Mouse (Mus musculus): ENCODE results near the gene Gck.

Gene Gck

DNA sequence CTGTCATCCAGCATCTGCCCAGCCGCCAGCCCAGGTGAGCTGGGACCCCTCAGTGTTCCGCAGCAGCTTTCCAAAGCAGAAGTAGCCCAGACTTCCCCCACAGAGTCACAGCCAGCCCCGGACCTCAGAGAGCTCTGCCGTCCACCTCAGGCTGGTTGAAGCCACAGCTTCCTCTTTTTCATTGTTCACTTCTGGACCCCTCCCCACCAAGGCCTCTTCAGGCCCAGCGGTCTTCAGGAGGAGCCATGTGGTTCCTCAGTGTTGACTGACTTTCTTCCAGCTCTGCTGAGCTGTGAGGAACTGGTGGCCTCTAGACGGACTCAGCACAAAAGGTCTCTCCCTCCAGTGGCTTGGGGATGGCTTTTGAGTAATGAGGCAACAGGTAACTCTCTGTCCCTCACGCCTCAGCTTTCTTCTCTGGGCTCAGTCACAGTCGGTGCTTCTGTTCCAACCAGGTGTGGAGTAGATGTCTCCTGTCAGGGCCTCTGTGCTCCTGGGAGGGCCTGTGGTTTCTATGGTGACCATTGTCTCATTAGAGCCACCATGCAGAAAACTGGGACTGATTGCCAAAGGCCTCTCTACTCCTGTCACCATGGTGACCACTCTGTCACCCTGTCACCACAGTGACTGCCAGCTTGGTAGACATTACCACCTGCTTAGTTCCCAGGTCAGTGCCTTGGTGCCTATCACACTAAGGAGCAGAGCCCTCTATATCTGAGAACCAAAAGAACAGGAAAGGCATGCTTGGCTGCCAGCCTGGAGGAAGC is at the start of gene Gck:
Gck (minus strand) TSS at position 496 of the 767 bp plus-strand sequence.
- no peak for DNase-seq (ENCODE audit: inconsistent ontology term)

DNA sequence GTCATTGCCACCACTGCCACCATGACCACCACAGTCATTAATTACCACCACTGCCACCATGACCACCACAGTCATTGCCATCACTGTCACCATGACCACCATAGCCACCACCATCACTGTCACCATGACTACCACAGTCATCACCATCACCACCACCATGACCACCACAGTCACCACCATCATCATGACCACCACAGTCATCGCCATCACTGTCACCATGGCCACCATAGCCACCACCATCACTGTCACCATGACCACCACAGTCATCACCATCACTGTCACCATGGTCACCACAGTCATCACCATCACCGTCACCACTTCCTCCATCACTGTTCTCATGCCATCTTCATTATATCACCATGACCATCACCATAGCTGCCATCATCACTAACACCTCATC is 48.6 kb upstream of the Gck start:
- no peak for DNase-seq (ENCODE audit: inconsistent ontology term)

DNA sequence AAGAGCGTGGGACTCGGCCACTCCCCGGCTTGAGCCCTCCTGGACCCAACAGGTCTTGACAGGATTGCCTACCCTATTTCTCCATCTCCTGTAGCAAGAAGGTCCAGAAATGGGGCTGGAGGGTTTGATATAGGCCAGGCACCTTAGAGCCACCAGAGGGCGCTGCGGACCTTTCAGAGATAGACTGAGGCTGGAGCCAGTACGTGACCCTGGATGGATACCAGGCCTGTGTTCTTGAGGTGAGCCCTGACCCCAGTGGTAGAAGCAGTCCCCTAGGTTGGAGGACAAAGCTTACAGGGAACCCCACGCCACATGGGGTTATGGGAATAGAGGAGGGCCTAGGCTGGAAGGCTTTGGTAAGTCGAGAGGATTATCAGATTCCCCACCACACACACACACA is 46.1 kb upstream of the Gck start:
- DNase-seq (ENCODE audit: inconsistent ontology term) = peak; percentile 74

DNA sequence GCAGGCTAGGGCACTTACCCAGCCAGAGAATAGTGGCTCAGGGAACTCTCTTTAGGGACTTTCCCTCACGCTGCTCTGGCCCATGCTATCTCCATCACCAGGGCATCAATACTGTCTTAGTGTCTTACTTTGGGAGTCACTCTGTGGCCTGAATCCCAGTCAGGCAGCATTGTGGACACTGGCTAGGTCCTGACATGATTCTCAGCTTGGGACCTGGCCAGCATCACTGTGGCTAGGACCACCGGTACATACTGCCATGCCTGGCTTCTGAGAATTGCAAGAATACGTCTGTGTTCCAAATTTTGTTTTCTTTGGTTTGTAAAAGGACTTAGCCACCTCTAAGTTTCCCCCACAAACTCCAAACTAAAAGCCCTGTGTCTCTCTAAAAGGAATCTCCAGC is 45.0 kb upstream of the Gck start:
- no peak for DNase-seq (ENCODE audit: inconsistent ontology term)

DNA sequence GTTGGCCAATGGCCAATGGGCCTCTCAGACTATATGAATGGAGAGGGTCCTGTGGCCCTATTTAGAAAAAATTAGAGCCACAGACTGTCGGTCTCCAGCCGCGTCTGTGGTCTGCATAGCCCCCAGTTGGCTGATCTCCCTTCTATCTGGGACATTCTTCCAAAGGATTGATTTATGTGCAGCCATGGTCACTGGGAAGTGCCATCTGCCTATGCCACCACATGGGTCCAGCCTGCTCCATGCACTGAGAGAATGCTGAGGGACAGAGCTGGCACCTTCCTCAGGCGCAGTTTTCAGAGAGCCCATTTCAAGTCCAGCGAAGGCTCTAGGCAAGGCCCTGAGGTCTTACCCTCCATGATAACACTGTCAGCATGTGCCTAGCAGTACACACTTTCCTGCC is 44.3 kb upstream of the Gck start:
- DNase-seq (ENCODE audit: inconsistent ontology term) = no peak

DNA sequence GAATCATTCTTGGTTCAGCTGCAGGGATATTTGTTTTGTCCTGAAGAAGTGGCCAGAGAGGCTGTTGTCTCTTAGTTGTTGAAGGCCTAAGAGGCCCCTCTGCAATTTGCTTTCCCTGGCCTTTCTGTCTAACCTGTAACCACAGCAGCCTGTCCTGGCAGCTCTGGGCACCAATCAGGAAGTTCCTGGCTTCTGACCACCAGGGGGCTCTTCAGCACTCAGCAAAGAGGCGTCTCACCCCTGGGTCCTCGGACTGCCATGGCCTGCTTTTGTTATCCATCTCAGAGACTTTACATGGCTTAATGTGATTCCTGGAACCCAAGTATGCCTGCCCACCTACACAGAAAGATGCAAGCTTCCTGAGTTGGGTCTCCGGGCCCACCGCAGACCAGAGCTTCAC is 41.0 kb upstream of the Gck start:
- DNase-seq (ENCODE audit: inconsistent ontology term) = peak; percentile 39

DNA sequence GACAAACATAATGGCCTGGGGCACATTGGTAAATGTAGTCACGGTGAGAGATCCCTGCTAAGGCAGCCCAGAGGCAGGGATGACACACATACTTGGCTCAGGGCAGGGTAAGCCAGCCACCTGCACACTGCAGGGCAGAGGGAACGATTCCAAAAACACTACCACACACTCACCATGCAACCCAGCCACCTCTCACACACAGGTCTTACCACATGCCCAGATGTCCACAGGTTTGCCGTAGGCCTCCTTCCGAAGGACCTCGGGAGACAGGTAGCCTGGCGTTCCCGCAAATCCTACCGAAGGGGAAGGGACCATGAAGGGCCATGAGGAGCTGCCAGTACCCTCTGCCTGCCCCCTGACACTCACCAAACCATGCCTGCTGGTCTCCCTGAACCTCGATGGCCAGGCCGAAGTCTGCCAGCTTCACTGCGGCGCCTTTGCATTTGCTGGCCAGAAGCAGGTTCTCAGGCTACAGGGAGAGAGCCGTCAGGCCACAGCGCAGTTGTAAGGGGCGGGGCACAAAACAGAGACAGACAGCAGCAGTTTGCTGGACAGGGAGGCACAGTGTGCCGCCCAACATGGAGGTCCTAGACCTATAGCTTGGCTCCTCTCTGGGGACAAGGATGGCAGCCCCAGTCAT is 40.2 kb upstream of the Gck start:
- no peak for DNase-seq (ENCODE audit: inconsistent ontology term)

DNA sequence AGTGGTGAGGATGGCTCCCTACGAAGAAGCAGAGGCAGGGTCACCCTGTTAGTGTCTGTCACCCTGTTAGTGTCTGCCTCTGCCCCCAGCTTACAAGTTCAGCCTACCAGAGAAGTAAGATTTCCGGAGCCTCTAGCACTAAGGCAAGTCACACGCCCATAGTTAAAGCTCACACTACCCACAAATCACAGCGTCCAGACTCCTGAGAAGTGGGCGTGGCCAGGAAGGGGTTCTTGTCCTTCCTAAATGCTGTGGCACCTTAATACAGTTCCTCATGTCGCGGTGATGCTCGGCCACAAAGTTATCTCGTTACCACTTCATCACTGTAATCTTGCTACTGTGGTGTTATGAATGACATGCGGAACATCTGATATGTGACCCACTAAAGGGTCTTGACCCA is 38.2 kb upstream of the Gck start:
- no peak for DNase-seq (ENCODE audit: inconsistent ontology term)

DNA sequence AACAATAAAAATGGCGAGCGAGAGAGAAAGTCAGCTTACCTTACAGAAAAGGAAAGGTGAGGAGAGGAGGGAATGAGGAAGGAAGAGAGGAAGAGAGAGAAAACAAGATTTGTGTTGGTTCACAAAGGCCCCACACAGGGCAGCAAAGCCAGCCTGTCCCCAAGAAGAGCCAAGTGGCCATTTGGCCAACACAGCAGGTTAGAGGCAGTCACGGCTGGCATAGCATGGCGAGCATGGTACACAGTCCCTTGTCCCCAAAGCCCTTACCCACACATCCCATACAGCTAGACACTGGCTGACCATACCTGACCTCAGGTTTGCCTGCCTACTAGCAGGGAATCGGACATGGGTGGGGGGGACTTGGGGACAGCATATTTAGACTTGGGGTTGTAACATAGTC is 33.7 kb upstream of the Gck start:
- DNase-seq (ENCODE audit: inconsistent ontology term) = no peak

DNA sequence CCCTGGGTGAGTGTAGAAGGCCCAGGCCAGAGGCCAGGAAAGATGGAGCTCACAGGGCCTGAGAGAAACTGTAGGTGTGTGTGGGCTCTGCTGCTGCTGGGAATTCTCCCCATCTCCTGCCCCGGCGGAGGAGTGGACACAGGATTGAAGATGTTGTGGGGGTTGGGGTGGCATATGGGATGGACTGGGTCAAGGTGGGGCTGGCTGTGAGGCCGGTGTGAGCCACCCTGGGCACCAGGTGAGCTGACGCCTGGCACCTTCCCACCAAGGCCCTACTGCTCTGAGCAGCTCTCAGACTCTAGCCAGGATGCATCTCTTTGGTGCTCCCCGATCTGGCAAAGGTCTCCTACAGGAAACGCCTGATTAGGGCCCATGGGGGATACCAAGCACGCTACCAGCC is 31.4 kb upstream of the Gck start:
- no peak for DNase-seq (ENCODE audit: inconsistent ontology term)

DNA sequence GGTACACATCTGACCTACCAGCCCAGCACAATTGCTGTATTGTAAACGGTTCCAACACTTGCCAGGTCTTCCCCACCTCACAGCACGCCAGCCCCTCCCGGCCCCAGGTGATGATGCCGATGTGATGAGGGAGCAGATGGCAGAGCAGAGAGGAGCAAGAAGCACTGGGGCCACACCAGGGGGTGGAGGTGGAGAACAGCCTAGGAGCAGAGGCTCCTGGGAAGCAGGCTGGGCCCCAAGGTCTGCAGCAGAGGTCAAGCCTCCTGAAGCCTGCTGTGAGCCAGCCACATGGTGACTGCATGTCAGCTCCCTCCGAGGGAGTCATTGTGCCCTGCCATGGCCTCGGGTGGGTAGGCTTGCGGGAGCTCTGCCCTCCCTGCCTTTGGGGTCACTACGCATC is 30.7 kb upstream of the Gck start:
- no peak for DNase-seq (ENCODE audit: inconsistent ontology term)

DNA sequence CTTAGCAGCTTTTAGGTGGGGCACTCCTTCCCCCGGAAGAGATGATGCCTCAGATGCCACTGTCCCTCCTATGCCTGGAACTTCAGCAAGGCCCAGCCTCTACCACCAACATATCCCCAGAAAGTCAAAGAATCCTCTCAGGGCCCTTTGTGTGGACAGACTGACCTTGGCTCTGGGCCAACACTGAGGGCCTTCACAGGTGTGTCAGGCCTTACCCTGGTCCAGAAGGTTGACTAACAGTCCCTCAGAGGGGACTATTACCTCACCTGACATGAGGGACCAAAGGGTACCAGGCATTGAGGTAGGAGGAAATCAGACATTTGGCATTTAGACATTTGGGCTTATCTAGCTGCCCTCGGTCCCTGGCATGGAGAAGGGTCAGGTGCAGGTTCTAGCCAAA is 30.2 kb upstream of the Gck start:
- no peak for DNase-seq (ENCODE audit: inconsistent ontology term)

DNA sequence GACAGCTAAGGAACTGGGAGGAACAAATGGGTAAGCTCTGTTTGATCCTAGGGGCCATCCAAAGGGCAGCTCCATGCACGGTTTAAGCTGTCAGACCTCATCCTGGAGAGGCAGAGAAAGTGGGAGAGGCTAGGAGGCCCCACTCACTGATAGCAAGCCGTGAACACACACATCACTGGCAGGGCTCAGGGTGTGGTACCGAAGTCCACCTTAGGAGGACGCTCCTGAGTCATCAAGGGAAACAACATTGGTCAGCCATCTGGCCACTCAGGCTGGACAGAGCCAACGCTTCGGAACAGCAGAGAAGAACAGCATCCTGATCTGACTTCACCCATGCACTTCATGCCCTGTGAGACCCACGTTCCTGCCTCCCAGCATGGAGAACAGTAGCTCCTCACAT is 29.2 kb upstream of the Gck start:
- DNase-seq (ENCODE audit: inconsistent ontology term) = no peak

DNA sequence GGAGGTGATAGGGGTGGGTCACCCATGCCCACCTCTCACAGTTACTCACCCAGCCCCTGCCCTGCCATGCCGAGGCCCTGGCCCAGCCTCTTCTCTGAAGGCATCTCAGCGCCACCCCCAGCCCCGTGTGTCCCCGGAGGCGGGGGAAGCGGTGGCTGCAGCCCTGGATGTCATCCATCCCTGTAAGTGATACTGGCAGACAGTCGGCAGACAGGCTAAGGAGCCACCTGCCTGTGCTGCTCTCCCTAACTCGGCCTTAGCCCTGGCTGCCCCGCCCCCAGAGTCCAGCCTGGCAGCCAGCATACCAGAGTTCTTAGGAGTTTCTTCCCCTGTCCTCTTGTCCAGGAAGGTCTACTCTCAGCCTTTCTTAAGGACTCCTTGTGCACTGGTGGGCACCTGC is 26.2 kb upstream of the Gck start:
- DNase-seq (ENCODE audit: inconsistent ontology term) = no peak

DNA sequence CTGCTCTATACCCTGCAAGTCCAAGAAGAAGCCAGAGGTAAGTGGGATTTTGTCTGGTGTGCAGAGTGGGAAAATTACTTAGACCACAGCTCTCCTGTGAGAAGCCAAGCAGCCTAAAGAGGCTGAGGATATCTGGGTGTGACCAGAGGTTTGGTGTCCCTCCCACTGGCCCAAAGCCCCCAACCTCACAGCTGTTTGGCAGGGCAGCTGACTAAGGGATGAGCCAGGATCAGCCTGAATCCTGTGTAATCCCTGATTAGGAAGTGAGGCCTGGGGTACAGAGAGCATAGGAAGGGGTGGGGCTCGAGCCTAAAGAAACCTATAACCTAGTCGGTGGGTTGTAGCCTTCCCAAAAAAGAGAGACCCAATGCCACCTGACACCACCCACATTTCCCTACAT is 25.2 kb upstream of the Gck start:
- DNase-seq (ENCODE audit: inconsistent ontology term) = no peak

DNA sequence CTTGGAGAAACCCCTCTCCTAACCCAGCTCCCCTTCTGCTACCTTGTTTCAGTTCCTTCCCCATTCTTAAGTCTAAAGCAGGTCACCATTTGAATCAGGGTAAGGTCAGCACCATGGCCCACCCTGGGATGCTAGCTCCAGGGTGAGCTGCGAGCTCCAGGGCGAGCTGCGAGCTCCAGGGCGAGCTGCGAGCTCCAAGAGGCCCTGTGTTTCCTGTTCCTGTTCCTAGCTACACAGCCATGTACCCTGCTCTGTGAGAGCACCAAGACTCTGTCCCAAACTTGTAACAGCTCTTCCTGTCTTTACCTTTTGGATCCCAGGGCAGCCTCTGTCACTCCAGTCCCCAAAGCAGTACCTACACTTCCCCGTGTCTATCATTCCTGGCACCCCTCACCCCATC is 24.2 kb upstream of the Gck start:
- no peak for DNase-seq (ENCODE audit: inconsistent ontology term)

DNA sequence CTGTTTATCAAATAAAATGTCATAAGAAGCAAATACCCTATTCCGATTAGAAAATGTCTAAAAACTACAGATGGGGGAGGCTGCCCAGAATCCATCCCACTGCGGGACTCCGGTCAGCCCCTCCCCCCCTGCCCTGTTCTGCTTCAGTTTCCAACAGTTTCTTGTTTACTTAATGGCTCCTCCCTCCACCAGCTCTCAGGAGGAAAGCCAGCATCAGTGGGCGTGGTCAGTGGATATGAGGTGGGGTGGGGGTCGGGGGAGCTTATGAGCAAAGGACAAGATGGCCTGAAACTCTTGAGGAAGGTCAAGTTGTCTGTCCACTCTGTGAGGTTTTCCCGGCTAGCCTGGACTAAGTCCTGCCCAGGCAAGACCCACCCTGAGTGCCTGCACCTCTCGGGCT is 23.3 kb upstream of the Gck start:
- DNase-seq (ENCODE audit: inconsistent ontology term) = no peak

DNA sequence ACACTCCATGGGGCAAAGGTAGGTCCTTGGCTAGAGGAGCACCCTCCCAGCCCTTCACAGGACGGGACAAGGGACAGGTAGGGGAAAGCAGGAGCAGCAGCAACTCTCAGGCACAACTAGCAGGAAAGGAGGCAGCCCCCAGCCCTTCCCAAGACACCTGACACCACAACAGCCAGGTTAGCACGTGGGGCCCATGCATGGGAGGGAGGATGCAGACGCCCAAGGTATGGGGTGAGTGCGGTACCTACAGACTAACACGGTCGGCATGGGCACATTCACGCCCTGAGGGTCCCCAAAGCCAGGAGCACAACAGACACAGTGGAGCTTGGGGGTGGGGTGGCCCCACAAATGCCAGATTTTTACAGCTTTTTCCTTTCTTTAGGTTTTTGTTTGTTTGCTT is 21.3 kb upstream of the Gck start:
- DNase-seq (ENCODE audit: inconsistent ontology term) = no peak

DNA sequence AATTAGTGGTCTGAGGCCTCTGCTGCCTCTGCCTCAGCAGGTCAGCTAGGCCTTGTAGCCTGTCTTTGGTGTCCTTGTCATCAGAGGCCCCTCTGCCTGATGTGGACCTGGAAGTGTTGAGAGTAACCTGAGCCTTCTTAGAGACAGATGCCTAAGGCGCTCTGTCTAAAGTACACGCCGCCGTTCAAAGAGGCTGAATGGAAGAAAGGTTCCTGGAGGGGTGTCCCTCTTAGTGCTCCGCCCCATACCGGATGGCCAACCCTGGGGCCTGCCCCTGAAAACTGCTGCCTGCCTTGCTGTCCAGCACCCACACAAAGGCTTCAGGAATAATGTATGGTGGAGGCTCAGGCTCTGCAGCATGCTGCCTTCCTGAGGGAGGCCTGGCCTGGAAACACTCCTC is 18.3 kb upstream of the Gck start:
- no peak for DNase-seq (ENCODE audit: inconsistent ontology term)

DNA sequence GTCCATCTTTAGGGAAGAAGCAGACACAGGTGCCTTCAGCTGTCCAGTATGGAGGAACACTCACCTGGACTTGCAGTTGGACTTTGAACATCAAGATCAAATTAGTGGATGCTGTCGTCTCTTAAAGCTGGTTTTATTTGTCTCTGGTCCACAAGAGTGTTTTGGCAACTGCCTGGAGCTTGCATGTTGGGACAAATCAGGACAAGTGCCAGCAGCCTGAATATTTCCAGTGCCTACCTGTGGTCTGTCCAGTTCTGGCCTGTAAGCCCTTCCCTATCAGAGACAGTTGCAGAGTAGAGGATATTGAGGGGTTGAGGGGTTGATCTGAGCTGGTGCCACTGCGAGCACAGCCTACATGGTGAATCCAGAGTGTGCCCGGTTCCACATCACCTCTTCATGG is 16.9 kb upstream of the Gck start:
- no peak for DNase-seq (ENCODE audit: inconsistent ontology term)

DNA sequence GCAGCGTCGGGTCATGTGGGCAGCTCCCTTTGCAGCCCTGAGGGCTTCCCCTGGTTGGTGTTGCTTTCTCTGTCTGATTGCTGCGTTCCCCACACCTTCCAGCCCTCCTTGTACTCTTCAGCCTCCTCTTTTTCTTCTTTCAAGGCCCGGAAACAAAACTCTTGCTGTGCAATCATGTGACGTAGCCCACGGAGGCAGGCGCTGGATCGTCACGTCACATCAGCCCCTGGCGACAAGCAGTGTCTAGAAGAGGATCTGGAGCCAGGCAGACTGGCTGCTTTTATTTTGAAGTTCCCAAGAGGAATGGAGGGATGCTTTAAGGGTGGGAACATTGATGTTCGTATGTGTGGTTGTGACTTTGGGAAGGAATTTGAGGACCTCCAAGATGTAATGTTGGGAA is 16.0 kb upstream of the Gck start:
- DNase-seq (ENCODE audit: inconsistent ontology term) = no peak

DNA sequence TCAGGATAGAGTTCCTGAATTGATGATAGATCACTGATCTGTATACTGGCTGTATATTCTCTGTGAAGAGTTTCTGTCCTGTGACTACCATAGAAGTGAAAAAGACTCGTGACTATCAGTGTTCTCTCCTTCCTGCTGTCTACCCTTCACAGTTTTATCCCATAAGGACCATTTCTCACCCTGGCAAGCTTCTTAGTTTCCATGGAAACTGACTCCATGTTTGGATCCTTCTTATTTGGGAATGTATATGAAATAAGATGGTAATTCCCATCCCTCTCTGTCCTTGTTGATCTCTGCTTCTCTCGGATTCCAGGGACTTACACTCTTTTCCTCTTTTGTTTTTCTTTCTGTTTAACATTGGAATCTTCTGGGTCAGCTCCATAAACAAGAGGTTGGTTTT is 10.2 kb upstream of the Gck start:
- DNase-seq (ENCODE audit: inconsistent ontology term) = no peak

DNA sequence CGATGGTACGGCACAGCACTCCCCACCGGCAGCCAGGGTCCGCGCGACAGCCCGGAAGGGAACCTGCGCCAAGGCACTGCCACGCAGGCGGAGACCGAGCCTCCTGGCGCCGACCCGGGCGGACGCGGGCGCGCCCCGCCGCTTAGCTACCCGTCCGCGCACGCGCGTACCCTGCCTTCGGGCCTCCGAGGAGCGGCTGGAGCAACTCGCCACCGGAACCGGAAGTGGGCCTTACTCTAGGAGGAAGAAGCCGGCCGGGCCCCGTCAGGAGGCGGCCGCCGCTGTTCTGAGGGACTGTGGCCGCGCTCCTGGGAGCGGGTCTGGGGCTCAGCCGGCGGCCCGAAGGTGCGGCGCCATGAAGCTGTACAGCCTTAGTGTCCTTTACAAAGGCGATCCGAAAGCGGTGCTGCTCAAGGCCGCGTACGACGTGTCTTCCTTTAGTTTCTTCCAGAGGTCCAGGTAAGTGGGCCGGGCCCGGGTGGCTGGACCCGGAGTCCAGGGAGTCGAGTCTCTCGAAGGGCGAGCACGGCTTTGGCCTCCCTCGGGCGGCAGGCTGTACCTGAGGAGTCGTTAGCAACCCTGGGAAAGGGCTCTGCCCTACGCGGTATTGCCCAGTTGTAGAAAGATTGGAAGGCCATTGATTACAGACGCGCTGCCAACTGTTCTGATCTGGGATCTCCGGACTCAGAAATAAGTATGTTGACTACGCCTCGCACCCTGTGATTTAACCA is 5.8 kb upstream of the Gck start, which contains the start of gene Ykt6:
Ykt6 (plus strand) TSS at position 148 of the 731 bp plus-strand sequence.
- DNase-seq (ENCODE audit: inconsistent ontology term) = peak; percentile 97

Data from Muller cell, postnatal 12 days (primary cell).